Mouse (Mus musculus) spleen, postnatal 14 days (tissue): ENCODE measurements around the gene Acer1.

ENCODE experiments used
- DNase-seq, 2 experiments: peaks; one replicate each; pipeline ENCODE4 v3.0.0; 2021 to 2022; ENCODE audit warnings: low spot score in 2 of 2

The Acer1 gene

DNA sequence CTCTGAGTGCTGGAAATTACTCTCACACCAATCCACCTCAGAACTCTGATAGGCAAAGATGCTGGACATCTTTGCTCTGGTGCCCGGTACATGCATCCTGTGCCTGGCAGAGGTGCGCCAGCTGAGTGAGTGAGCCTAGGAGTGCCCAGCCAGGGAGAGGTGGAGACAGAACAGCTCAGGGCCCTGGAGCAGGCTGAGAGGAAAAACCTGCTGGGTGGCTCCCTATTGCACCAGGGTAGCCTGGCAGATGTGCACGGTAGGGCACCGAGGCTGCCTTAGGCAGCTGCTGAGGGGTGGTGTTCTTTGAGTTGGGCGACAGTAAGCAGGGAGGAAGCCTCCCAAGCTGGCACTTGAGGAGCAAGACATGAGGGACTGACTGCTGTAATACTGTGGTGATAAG is at the start of gene Acer1:
Gene Acer1, minus strand, starts transcription at position 114 of the 400 bp plus-strand sequence.
- no peak for DNase-seq

DNA sequence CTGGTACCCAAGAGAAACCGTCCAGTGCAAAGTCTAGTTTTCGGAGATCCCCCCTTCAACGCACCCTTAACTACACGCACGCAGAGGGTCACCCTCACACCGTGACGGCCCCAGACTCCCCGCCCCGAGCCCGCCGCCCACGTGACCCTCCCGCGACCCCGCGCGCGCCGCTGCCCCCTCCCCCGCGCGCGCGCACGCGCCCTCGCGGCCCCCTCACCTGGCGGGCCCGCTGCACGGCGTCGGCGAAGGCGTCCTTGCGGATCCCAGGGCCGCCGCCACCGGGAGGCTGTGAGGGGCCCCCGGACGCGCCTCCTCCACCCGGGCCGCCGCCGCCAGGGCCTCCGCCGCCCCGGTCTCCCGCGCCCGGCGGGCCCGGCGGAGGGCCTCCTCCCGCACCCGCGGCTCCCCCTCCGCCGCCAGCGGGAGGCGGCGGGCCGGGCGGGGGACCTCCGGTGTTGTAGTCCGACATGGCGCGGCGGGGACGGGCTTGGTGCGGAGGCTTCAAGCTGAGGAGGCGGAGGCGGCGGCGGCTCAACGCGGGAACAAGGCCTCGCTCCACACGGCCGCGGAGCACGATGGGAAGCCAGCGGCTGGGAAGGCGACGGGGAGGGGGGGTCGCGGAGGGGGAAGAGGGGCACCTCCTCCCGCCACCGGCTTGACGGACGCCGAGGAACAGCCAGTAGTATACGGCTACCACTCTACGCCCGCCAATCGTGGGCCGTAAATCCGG is 49.2 kb upstream of the Acer1 start, which contains the start of gene Khsrp:
Gene Khsrp, minus strand, starts transcription at position 592 of the 730 bp plus-strand sequence.
- DNase-seq = peak in 1 of 2 experiments; percentile 42

DNA sequence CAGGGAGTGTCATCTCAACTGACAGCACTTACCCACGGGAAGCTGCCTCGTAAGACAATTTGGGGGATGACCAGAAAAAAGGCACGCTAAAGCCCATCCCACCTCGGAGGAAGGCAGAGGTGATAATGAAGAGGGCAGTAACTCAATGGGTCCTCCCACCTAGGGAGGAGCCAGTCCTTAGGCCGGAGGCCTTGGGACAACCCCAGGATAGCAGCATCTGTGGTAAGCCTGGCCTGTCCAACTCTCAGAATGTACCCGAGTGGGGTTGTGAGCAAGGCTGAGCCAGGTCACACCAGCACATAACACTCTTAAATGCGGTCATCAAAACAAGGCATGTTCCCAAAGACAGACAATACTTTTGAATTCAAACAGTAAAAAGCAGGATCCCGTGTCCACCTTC is 47.8 kb upstream of the Acer1 start:
- DNase-seq = no peak

DNA sequence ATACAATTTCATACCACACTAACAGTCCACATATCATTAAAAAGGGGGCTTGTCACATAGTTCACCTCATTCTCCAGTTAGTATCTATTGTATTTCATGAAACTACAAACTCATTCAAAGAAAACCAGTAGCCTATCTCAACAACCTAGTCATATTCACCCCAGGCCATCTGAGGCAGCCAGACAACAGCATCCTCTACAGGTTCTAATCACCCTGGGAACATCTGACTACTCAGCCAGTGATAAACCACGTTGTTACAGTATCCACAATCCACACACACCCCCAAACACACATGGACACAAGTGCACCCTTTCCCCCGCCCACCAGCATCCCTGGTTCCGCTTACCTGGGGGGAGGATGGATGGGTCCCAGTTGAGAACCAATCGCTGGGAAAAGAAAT is 45.5 kb upstream of the Acer1 start:
- DNase-seq = no peak

DNA sequence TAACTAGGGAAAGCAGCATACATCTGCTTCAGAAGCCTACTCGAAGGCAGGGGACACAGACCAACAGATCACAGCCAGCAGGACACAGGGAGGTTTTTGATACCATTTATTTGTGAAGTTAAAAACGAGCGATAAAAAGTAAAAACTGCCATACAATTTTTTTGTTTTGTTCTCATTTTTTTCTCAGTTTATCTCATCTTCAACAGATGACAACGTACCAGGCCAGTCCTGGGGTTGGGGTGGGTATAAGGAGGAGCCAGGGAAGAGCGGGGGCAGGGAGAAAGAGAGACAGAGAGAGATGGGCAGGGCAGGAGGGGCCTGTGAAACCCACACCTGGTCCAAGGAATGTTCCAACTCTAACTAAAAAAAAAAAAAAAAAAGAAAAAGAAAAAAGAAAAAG is 39.0 kb upstream of the Acer1 start:
- no peak for DNase-seq

DNA sequence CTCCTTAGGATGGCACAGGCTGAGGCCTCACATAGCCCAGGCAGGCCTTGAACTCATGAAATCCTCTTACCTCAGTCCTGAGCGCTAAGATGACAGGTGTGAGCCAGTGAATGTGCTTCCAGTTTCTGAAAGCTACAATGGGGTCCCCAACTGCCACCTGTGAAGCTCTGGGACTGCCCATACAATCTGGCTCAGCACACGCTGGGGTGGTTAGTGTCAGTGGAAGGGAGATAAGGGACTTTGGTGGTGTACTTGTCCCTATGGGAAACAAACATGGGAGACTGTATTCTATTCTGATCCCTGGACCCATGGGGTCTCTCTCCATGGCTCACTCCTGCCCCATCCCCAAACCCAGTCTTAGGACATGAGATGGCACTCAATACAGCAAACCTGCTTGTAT is 37.8 kb upstream of the Acer1 start:
- no peak for DNase-seq

DNA sequence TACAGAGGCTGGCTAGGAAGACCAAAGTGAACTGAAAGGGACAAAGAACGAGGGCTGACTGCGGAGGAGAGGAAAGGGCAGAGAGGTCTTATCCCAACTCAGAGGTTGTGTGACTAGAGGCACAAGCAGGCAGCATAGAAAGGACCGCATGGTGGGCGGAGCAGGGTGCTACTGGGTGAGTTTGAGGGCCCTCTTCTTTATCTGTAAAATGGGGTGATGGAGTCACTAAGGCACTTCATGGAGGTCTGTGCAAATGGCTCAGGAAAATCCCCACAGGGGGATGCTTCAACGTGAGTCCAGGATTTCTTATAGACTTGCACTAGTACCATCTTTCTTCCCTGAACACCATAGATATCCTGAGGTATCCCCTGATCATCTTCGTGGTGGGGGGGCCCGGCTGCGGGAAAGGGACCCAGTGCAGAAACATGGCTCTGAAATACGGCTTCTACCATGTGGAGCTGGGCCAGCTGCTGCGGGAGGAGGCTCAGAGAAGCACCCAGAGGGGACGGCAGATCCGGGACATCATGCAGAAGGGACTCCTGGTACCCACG is 30.4 kb upstream of the Acer1 start:
- no peak for DNase-seq

DNA sequence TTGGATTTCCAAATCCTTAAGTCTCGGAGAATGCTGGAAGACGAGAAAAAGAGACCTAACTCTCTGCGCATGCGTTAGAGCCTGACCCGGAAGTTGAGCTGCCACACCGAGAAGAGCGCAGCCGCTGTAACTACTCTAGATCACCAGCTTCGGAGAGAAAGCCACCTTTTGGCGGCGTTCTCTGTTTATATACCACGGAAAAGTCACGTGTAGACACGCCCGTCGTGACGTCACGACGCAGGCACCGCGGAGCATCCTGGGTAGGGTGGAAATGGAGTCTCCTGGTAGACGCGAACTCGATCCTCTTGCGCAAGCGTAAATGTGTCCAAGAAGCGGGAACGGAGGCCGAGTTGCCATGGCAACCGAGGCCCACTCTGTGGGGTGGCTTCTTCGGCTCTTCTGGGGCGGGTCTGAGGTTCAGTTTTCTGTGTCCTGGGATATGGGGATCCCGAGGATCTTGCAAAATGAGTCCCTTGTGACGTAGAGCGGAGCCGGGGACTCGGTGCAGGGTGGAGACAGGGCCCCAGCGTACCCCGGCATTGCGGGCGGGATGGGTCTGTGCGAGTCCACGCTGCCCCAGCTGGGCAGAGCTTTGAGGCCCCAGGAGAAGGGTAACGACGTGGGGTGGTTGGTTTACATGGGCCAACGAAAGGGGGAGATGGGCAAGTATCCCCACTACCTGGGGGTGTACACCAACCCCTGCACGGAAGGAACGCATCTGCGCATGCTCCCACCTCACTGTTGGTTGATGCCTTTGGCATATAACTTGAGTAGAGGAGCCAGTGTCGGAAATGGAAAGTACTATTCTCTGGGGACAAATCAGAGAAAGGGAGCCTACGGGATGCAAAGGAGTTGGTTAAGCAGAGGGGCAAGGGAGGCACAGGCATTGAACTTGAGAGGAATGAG is 29.6 kb upstream of the Acer1 start, which contains the start of the genes Gtf2f1 and Gm17949:
Gene Gtf2f1, minus strand, starts transcription at position 53 of the 906 bp plus-strand sequence.
Gene Gm17949, plus strand, starts transcription at position 234 of the 906 bp plus-strand sequence.
- peak; percentile 78 to 85 for DNase-seq

DNA sequence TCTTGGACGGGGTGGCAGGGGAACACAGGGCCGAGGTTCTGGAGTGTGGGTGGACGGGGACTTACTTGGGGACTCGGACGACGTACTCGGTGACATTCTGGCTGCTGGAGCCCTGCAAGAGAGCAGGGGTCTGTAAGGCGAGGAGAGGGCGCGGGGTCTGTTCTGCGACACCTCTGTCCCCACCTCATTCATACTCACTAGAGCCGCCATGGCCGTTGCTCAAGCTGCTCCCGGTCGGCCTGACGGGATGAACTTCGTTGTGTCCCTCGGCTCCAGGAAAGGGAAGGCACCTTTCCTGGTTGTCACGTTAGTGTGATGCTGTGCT is 28.9 kb upstream of the Acer1 start:
- no peak for DNase-seq

DNA sequence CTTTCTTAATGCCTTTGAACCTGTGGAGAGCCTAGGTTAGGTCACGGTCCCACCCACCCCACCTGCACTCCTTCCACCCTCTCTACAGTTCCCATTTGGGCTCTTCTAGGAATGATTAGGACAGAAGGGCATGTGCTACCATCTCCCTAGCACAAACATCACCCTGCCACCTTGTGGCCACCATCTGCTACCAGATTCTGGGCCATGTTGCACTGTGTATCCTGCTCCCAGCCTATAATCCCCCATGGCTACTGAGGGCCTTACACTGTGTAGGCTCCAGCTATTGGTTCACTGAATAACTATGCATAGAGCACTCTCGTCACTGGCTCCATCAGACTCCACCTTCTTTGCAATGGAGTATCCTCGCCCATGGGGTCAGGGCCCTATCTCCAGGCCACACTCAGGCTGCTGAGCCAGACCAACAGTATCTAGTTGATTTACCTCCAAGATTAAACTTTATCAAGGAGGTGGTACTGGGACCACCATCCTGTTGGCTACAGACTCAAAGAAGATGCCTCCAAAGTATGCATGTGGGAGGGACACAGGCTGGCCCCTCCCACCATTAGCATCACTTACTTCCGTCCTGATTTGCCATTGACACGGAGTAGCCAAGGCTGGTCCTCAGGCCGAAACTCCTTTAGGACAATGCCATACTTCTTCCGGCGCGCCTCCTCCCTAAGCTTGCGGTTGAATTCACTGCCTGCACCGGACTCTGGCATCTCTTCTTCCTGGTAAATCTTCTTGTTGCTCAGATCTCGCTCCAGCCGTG is 25.4 kb upstream of the Acer1 start:
- DNase-seq = no peak

DNA sequence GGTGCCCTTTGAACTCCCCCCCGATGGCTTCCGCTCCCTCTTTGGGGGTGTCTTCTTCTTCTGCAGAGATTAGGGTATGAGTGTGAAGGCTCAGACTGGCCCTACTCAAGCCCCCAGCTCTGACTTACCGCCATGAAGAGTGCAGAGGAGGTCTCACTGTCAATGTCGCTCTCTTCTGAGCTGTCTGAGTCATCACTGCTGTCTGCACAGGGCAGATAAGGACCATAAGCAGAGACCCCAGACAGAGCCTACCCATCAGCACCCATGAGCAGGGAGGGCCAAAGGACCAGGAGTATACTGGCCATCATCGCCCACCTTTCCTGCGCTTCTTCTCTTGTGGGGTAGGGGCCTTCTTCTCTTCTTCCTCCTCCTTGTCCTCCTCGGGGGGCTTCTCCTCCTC is 22.1 kb upstream of the Acer1 start:
- DNase-seq = no peak

DNA sequence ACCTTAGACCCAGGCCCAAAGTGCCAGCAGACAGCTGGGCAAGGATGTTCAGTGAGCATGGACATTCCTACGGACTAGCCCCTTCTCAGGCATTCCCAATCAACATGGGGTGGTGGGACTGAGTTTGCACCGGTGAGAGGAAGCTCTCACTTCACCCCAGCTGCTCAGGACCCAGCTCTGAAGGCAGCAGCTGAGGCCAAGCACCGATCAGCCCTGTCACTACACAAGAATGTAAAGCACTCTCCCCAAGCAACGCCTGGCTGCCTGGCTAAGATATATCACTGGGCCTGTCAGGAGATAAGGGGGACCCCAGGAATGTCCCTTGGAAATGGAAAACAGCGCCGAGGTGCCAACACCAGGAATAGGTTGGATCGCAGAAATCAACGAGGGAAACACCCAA is 19.3 kb upstream of the Acer1 start:
- no peak for DNase-seq

DNA sequence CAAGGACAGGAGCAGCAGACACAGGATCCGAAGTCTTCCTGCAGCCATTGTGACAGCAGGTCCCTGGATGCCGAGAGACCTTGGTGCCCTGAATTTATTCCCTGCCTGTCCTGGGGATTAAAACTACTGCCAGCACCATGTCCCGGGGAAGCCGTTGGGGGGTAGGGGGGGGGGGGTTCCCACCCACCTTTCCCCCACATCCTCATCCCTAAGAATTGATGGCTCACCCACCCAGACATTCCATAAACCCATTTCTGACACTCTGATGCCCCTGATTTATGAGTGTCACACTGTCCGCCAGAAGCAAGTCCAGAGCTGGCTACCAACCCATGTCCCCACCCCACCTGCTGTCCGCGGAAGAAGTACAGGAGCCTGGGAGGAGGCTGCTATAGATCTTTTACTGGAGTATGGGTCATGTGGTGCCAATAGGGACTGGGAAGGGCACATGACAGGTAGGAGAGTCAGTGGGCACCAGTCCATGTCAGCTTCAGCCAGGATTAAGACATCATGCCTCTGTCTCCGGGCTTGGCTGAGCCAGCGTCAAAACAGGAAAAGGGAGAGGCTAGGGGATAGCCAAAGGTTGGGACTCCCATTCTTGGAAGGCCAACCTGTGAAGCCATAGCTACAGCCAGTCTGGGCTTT is 18.2 kb upstream of the Acer1 start, which contains the start of gene Pspn:
Gene Pspn, minus strand, starts transcription at position 51 of the 642 bp plus-strand sequence.
- no peak for DNase-seq

DNA sequence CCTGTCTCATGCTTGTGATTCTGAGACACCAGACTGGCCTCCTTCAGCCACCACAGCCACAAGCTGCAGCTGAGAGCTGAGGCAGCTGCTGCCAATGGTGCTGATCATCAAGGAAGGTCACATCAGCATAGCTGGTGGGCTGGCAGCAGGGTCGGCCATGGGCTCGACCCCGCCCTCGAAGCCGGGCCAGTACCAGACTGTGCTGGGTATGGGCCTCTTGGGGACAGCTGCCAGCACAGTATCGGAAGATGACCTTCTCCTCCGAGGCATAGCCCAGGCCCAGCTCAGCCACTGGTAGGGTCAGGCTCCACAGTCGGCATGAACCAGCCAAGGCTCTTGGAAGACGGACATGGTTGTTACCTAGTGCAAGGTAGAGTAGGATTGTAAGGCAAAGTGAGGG is 17.5 kb upstream of the Acer1 start:
- DNase-seq = no peak

DNA sequence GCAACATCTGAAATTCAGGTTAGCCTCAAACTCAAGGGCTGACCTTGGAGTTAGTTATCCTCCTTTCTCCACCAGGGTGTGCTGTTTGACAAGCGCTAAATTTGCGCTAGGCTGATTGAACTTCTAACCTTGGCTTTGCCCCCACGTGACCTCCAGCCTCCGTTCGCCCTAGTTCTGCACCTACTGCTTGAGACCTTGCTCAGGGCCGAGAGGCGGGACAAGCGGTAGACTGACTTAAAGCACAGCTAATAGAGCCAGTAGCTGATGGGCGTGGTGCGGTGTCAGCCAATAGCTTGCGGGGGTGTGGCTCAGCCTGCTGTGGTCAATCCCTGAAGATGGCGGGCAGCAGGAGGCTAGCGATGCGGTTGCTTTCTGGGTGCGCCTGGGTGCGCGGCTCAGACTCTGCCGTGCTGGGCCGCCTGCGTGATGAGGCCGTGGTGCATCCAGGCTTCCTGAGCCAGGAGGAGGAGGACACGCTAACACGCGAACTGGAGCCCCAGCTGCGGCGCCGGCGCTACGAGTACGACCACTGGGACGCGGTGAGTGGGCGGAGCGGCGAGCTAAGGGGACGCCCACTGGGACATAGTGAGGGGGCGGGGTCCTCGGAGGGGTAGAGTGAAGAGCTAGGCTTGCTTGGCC is 15.2 kb upstream of the Acer1 start, which contains the start of gene Alkbh7:
Gene Alkbh7, plus strand, starts transcription at position 311 of the 639 bp plus-strand sequence.
- DNase-seq = peak; percentile 88 to 90

DNA sequence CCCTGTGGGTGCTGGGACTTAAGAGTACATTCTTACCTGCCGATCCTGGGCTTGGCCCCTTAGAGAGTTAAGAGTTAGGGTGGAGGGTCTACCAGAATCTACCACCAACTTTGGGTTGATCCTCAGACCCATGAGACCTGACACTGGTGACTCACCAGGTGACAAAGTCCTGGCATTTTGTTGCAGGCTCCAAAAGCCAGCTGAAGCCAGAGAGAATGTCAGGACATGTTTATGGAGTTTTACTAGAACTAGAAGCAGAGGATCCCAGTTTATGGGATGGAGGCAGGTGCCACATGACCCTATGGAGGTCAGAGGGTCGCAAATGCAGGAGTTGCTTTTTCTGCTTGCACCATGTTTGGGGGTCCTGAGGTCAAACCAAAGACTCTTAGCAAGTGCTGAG is 14.6 kb upstream of the Acer1 start:
- no peak for DNase-seq

DNA sequence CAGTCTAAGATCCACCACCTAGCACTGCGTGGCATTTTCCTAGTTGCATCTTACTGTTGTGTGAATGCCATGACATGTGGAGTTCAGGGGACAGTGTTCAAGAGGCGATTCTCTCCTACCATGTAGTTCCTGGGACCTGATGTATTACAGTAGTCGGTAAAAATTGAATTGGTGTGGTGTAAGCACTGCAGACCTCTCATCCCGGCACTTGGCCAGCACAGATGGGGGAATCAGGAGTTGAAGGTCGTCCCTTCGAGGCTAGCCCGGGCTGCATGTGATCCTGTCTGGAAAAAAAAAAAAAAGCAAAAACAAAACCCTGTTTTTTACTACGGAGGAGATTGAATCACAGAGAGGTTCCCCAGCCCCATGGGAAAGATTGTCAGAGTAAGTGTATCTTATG is 13.1 kb upstream of the Acer1 start:
- no peak for DNase-seq

DNA sequence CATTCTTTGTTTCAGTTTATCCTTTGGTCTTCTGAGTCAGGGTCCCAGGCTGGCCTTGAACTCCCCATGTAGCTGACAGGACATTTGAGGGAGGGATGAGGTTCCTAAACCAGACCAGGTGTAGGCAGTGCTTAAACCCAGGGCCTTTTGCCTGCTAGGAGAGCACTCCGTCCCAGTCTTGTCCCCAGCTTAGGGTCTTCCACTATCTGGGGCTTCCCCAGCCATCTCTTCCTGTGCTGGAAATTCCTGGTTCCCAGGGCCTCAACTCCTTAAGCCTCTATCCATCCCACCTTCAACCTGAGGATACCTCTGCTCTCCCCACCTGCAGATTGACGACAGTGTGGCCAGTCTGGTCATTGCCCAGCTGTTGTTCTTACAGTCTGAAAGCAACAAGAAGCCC is 9.0 kb upstream of the Acer1 start:
- DNase-seq = no peak

DNA sequence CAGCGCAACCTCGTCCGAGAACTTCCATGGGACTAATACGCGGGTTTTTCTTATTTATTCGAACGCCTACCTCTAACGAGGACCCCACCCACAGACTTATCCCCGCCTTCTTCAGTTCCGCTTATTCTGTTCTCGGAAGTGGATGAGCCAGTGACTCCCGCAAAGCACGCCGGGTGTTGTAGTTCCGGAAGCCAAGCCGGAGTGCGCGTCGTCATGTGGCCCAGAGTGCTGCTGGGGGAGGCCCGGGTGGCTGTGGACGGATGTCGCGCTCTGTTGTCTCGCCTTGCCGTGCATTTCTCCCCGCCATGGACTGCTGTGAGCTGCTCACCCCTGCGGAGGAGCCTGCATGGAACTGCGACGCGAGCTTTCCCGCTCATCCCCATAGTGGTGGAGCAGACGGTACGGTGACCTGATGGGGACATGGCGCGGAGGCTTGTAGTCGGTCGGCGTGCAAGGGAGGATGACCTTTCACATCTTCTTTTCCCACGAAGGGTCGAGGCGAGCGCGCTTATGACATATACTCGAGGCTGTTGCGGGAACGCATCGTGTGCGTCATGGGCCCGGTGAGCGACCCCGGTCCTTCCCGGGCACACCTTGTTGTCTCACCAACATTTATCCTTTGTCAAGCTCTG is 8.3 kb upstream of the Acer1 start, which contains the start of gene Clpp:
Gene Clpp, plus strand, starts transcription at position 191 of the 632 bp plus-strand sequence.
- peak; percentile 83 to 93 for DNase-seq
